Mouse (Mus musculus): ENCODE measurements at regions not wholly inside any gene's neighbourhood (a gene's known extent, or its start where the extent isn't known, plus 50 kb on each side); places are given as distances from the start of the nearest gene placed in this dataset.

DNA sequence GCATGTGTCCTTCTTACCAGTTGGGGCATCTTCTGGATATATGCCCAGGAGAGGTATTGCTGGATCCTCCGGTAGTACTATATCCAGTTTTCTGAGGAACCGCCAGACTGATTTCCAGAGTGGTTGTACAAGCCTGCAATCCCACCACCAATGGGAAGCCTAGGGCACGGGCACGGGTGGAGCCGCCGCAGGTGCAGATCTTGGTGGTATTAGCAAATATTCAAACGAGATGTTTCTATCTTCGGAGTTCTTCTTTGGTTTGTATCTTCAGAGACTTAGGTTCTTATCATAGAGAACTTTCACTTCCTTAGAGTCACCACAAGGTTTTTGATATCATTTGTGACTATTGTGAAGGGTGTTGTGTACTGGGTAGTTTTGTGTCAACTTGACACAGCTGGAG, 103.1 kb downstream of the Btbd35f12 start:
- peak; percentile 53 for DNase-seq (ENCODE audit: low spot score)
